Mouse (Mus musculus) gastrocnemius, adult 2 months (tissue): ENCODE data around the gene Eml2. TPM values are rescaled to one million over a fixed set of nuclear protein-coding genes. Genes with fewer than 3 reads are reported as not detected.
A peak's percentile ranks its signal among the peaks of the same experiment; 100 is the strongest.

Source experiments
- DNase-seq: peaks from one replicate; pipeline ENCODE4 v3.0.0; 2022
- H3K27ac ChIP-seq: fragments of 200-600 bp; 2 replicates; pipeline ENCODE4 v1.8.1; 2022; ENCODE audit warnings: mild to moderate bottlenecking
- H3K4me3 ChIP-seq: fragments of 200-600 bp; 2 replicates; pipeline ENCODE4 v1.8.1; 2022; ENCODE audit warnings: mild to moderate bottlenecking, moderate library complexity
- CTCF ChIP-seq: fragments of 200-600 bp; IDR thresholded peaks from 2 replicates; pipeline ENCODE4 v1.8.1; 2022; ENCODE audit warnings: antibody characterized with exemption, mild to moderate bottlenecking, moderate library complexity
- intact Hi-C: fragments of 180-260 bp; cut with DNase I; formaldehyde crosslinking; loops from one replicate; pipeline ENCODE4 v1.15.1; 2025
- long read RNA-seq, 2 experiments: library from polyadenylated mRNA; stranded (forward); transcript quantifications; one replicate each; pipeline ENCODE4 v2.0.0; 2021
- total RNA-seq, 2 experiments: library from RNA; stranded (reverse); gene quantifications; 2 replicates each; pipeline ENCODE4 v1.2.3; 2021

Gene Eml2
- total RNA-seq = 10 to 100 TPM in 1 of 2 experiments, 1 to 10 TPM in 1; 9.5 to 10.5 TPM
- long read RNA-seq, experiment 1, partial matches to known transcripts = 0 of 1 reads
- long read RNA-seq, experiment 1, other reads (novel, unspliced or antisense) = 1 of 1 reads
- long read RNA-seq, experiment 2, partial matches to known transcripts = 0 of 3 reads
- long read RNA-seq, experiment 2, other reads (novel, unspliced or antisense) = 3 of 3 reads

GRCm38 (mm10) chr7:19175708-19176515, at the start of gene Eml2:
Gene Eml2, plus strand, starts transcription at chr7:19176421.
- peak within 1 kb of the TSS; percentile 65 for H3K27ac ChIP-seq
- peak within 1 kb of the TSS; percentile 39 for H3K4me3 ChIP-seq
- DNase-seq = peak; percentile 78
- intact Hi-C loops = loop anchor here (5.0 kb wide), 1 partner anchor 106 kb away; the partner anchor contains the start of genes Ppm1n and Rtn2
- no peak for TF ChIP-seq CTCF

- no peak for TF ChIP-seq CTCF
- intact Hi-C loops = no loop called here
- Histone ChIP-seq H3K27ac (no peak overlapping the region), H3K4me3 (no peak overlapping the region)
- no peak for DNase-seq
Measured at GRCm38 (mm10) chr7:19127744-19128143, 48.5 kb upstream of the Eml2 start.

GRCm38 (mm10) chr7:19129396-19129795, 46.8 kb upstream of the Eml2 start:
- H3K4me3 ChIP-seq = no peak overlapping the region
- intact Hi-C loops = no loop called here
- no peak overlapping the region for H3K27ac ChIP-seq
- DNase-seq = no peak
- no peak for TF ChIP-seq CTCF

- Histone ChIP-seq H3K4me3 (peak overlapping the region; percentile 77), H3K27ac (peak overlapping the region; percentile 93)
- no peak for DNase-seq
- TF ChIP-seq CTCF = peak; percentile 39; the same call in 1 of the 2 replicates
- intact Hi-C loops = no loop called here
Measured at GRCm38 (mm10) chr7:19130657-19131056, 45.6 kb upstream of the Eml2 start.

- peak; percentile 99 for DNase-seq
- intact Hi-C loops = no loop called here
Measured at GRCm38 (mm10) chr7:19131324-19131848, 44.8 kb upstream of the Eml2 start.

GRCm38 (mm10) chr7:19136168-19136567, 40.1 kb upstream of the Eml2 start:
- H3K4me3 ChIP-seq = no peak overlapping the region
- no peak for TF ChIP-seq CTCF
- no peak for DNase-seq
- no peak overlapping the region for H3K27ac ChIP-seq
- intact Hi-C loops = loop anchor here (5.0 kb wide), 1 partner anchor 66 kb away; no protein-coding TSS in a partner anchor

More at GRCm38 (mm10) chr7:19131324-19131848, 44.8 kb upstream of the Eml2 start:
- TF ChIP-seq CTCF = peak; percentile 87
- peak overlapping the region; percentile 77 for H3K4me3 ChIP-seq
- peak overlapping the region; percentile 93 for H3K27ac ChIP-seq

GRCm38 (mm10) chr7:19136673-19137334, 39.4 kb upstream of the Eml2 start:
- no peak overlapping the region for H3K4me3 ChIP-seq
- intact Hi-C loops = loop anchor here (5.0 kb wide), 1 partner anchor 65 kb away; no protein-coding TSS in a partner anchor
- no peak for DNase-seq
- no peak for TF ChIP-seq CTCF
- H3K27ac ChIP-seq = no peak overlapping the region

GRCm38 (mm10) chr7:19137380-19137779, 38.8 kb upstream of the Eml2 start:
- intact Hi-C loops = loop anchor here (5.0 kb wide), 1 partner anchor 65 kb away; no protein-coding TSS in a partner anchor
- H3K27ac ChIP-seq = no peak overlapping the region
- H3K4me3 ChIP-seq = no peak overlapping the region
- peak; percentile 63 for TF ChIP-seq CTCF
- DNase-seq = peak; percentile 74

- H3K27ac ChIP-seq = no peak overlapping the region
- TF ChIP-seq CTCF = no peak
- H3K4me3 ChIP-seq = no peak overlapping the region
- intact Hi-C loops = no loop called here
- DNase-seq = no peak
Measured at GRCm38 (mm10) chr7:19146793-19147192, 29.4 kb upstream of the Eml2 start.

GRCm38 (mm10) chr7:19147497-19148045, 28.6 kb upstream of the Eml2 start:
- Histone ChIP-seq H3K27ac (no peak overlapping the region), H3K4me3 (no peak overlapping the region)
- intact Hi-C loops = loop anchor here (2.0 kb wide), 1 partner anchor 15 kb away; no protein-coding TSS in a partner anchor
- no peak for DNase-seq
- no peak for TF ChIP-seq CTCF

GRCm38 (mm10) chr7:19148180-19148874, 27.9 kb upstream of the Eml2 start:
- no peak for TF ChIP-seq CTCF
- Histone ChIP-seq H3K27ac (peak overlapping the region; percentile 94), H3K4me3 (peak overlapping the region; percentile 74)
- no peak for DNase-seq
- intact Hi-C loops = loop anchor here (2.0 kb wide), 1 partner anchor 16 kb away; no protein-coding TSS in a partner anchor
